Mouse (Mus musculus): ENCODE measurements around the gene Surf6. TPM values are rescaled to one million over a fixed set of nuclear protein-coding genes. Genes with fewer than 3 reads are reported as not detected.

Surf6 gene
- total RNA-seq (2023) = 14.8 and 15.0 TPM in 2 replicates

GRCm38 (mm10) chr2:26902467-26903220, at the start of gene Surf6:
Surf6 (minus strand) TSS chr2:26902879.

GRCm38 (mm10) chr2:26933304-26934055, 30.8 kb upstream of the Surf6 start, which contains the start of the genes Surf4 and Stkld1:
Surf4 (minus strand) TSS chr2:26933928.
Stkld1 (plus strand) TSS chr2:26934047.

DNA sequence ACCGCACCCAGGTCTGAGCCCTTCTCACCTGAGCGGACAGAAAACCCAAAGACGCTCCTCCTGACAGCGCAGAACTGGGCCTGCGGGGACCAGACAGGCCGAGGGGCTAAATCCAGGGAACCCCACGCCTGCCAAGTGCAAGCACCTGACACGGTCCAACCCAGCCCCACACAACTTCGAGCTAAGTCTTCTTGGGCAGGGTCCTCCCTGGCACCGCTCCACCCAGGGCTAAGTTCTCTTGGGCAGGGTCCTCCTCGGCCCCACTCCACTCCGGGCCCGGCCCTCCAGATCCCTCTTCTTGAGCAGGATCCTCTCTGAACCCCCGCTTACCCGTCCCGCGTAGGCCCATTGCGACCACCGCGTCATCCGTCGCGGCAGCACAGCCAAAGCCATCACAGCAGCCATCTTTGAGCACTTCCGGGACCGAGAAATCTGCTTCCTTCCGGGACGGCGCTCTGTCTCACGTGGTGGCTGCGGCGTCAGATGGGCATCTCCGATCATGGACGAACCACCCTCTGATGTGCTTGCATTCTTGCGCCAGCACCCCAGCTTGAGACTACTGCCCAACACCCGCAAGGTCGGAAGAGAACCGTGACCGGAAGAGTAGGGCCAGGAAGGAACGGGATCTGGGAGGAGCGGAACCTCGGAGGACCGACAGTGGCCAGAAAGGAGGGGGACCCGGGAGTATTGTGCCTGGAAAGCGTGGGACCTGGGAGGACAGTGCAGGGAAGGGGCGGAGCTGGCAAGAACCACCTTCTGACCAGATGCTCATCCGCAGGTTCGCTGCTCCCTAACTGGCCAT, 13.4 kb upstream of the Surf6 start, which contains the start of the genes Surf2 and Surf1:
Surf2 (plus strand) TSS at position 441 of the 802 bp plus-strand sequence.
Surf1 (minus strand) TSS at position 604 of the 802 bp plus-strand sequence.

DNA sequence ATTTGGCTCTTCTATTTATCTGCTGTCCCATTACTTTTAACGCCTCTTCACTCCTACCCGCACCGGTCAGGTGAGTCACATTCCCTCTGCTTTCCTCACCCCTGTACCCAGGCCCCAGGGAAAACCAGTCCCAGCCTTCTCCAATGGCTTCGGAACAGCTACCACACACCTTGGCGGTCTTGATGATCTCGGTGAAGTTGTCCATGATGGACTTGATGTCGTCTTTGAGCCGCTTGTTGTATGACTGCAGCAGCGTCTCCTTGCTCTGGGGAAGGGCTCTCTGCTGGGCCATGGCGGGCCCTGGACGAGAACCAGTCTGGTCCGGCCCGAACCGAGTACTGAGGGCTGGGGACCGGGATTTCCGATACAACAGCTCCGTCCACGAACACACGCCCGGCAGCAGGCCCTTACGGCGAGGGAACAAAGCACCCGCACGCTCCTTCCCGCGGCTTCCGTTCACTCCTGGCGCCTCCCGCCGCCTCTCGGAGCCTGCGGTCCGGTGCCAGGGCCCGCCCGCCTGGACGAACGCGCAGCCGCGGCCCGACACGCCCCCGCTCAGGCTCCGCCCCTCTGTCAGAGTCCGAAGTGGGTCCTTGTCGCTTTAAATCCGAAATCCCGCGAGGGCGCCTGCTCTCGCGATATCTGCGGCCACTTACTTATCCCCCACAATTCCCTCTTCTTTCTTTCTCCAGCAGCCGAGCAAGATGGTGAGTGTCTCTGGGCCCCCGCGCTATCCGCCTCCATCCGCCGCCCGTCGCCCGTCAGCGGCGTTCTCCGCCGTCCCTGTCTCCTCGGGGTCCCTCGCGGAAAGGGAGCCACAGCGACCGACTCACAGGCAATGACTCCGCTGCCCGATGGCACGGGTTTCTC, 7.7 kb upstream of the Surf6 start, which contains the start of the genes Med22 and Rpl7a:
Med22 (minus strand) TSS at position 554 of the 870 bp plus-strand sequence.
Rpl7a (plus strand) TSS at position 641 of the 870 bp plus-strand sequence.

DNA sequence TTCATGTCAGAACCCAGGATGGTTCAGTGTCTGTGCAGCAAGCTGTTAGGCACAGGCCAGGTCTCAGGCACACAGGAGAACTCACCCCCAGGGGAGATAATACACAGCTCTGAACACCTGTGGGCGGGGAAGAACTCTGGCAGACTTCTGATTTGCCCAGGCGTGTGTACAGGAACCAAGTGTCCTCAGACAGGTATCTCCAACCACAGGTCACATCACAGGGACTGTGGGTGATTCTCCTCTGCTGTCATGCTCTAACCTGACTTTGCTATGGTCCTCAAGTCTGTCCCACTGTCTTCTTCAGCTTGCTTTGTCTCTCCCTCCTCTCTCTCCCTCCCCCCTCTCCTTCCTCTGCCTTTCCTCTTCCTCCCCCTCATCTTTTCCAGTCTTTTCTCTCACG, 37.8 kb downstream of the Surf6 start, which contains the start of gene Abo:
Abo (minus strand) TSS at position 101 of the 400 bp plus-strand sequence.

Other genes with a start within 250 kb of the Surf6 start
- gene Lcn4, start 231.6 kb downstream of the Surf6 start, total RNA-seq (2023) = not detected in 2 replicates
- gene Abo, start 37.9 kb downstream of the Surf6 start, total RNA-seq (2023) = not detected in 2 replicates
- gene Med22, start 7.8 kb upstream of the Surf6 start, total RNA-seq (2023) = 28.6 and 44.3 TPM in 2 replicates
- gene Rpl7a, start 7.9 kb upstream of the Surf6 start, total RNA-seq (2023) = 278 and 308 TPM in 2 replicates
- 8.1 and 14.7 TPM in 2 replicates for gene Surf2, start 13.5 kb upstream of the Surf6 start, total RNA-seq (2023)
- 47.7 and 59.3 TPM in 2 replicates for gene Surf1, start 13.7 kb upstream of the Surf6 start, total RNA-seq (2023)
- gene Surf4, start 31.0 kb upstream of the Surf6 start, total RNA-seq (2023) = 105 and 127 TPM in 2 replicates
- gene Stkld1, start 31.2 kb upstream of the Surf6 start, total RNA-seq (2023) = 0.51 TPM in 1 of 2 replicates, not detected in the other
- 34.3 TPM in 2 replicates for gene Rexo4, start 61.5 kb upstream of the Surf6 start, total RNA-seq (2023)
- not detected in 2 replicates for gene Adamts13, start 70.5 kb upstream of the Surf6 start, total RNA-seq (2023)
- gene Cacfd1, start 107.0 kb upstream of the Surf6 start, total RNA-seq (2023) = 10.4 and 12.2 TPM in 2 replicates
- 131 and 148 TPM in 2 replicates for gene Slc2a6, start 125.1 kb upstream of the Surf6 start, total RNA-seq (2023)
- not detected in 2 replicates for gene Mymk, start 169.3 kb upstream of the Surf6 start, total RNA-seq (2023)
- gene Adamtsl2, start 176.5 kb upstream of the Surf6 start, total RNA-seq (2023) = not detected in 2 replicates
- gene Fam163b, start 239.6 kb upstream of the Surf6 start, total RNA-seq (2023) = not detected in 2 replicates

All from neutrophil, adult 65 days (primary cell).